14 mouse cellular contexts compared by ENCODE assay signal in genomic region chr19:27178195-27178807, GRCm38 (mm10). TPM values are rescaled to one million over a fixed set of nuclear protein-coding genes. Genes with fewer than 3 reads are reported as not detected.
DNase-seq lines count a peak whose midpoint lies in the region; ATAC-seq lines count a peak whose summit lies in the region.
"Had no signal": no experiment of that assay in that cellular context is flagged by ENCODE, and none has a peak within 500 bp of the region (broad histone marks: within the 10 kb centered on the region; RNA-seq: fewer than 3 reads in every experiment).

No protein-coding gene starts in this region.

- H3K9me3 ChIP-seq in kidney, embryonic 16.5 days (ENCODE audit: low read length) = no peaks in the 10 kb centered on the region
- H3K9me3 ChIP-seq: embryonic facial prominence, embryonic 12.5 days; kidney, embryonic 15.5 days had no signal

- no peak overlapping the region for H3K4me3 ChIP-seq in kidney, embryonic 16.5 days (ENCODE audit: low read length)
- no peak overlapping the region for H3K4me3 ChIP-seq in brown adipose tissue, adult 24 weeks (ENCODE audit: insufficient read depth, low read depth, low read length)
- H3K4me3 ChIP-seq: embryonic facial prominence, embryonic 12.5 days; kidney, embryonic 15.5 days had no signal

- intact Hi-C loops in heart, postnatal 10 days (cut with DNase I) = loop anchor here (2.0 to 10.0 kb wide), 2 partner anchors 32 to 204 kb away; no protein-coding TSS in a partner anchor

- peaks cover 7% of the 10 kb centered on the region; the same call in 1 of the 2 replicates for H3K4me1 ChIP-seq in kidney, embryonic 16.5 days (ENCODE audit: insufficient read depth, low read length)
- H3K4me1 ChIP-seq in brown adipose tissue, adult 24 weeks (ENCODE audit: control insufficient read depth, insufficient read depth, insufficient read length, low read length) = peaks cover 11% of the 10 kb centered on the region
- H3K4me1 ChIP-seq: embryonic facial prominence, embryonic 12.5 days had no signal

- H3K9ac ChIP-seq in kidney, embryonic 16.5 days (replicated peaks; ENCODE audit: low read length) = no peak overlapping the region
- H3K9ac ChIP-seq: embryonic facial prominence, embryonic 12.5 days; kidney, embryonic 15.5 days; liver, embryonic 14.5 days had no signal

- H3K4me2 ChIP-seq in kidney, embryonic 16.5 days (replicated peaks; ENCODE audit: low read depth, low read length) = no peak overlapping the region
- H3K4me2 ChIP-seq: embryonic facial prominence, embryonic 12.5 days; kidney, embryonic 15.5 days had no signal

- no peaks in the 10 kb centered on the region for H3K27me3 ChIP-seq in kidney, embryonic 16.5 days (ENCODE audit: insufficient read depth, low read length)
- H3K27me3 ChIP-seq: embryonic facial prominence, embryonic 12.5 days; kidney, embryonic 15.5 days had no signal

- 83% methylated on average over 5 of the region's 5 CpGs for WGBS in kidney, embryonic 16.5 days

- peak; percentile 6 for DNase-seq in gastrocnemius, postnatal 25 days
- DNase-seq in gastrocnemius, postnatal 10 days = no peak
- peak; percentile 6 for DNase-seq in kidney, adult 9 months
- DNase-seq in heart, postnatal 10 days = peak; percentile 32 to 35
- no peak for DNase-seq in ovary, postnatal 36 days (ENCODE audit: low spot score)
- no peak for DNase-seq in urinary bladder, postnatal 36 days (ENCODE audit: low spot score in 2 of 2)
- DNase-seq: thymus, postnatal 36 days had no signal

- no peaks in the 10 kb centered on the region for H3K36me3 ChIP-seq in kidney, embryonic 16.5 days (ENCODE audit: insufficient read depth, low read length)
- H3K36me3 ChIP-seq: embryonic facial prominence, embryonic 12.5 days; kidney, embryonic 15.5 days had no signal

- H3K27ac ChIP-seq in kidney, embryonic 16.5 days (ENCODE audit: low read length) = no peak overlapping the region
- peak overlapping the region; percentile 77 for H3K27ac ChIP-seq in brown adipose tissue, adult 24 weeks (replicated peaks; ENCODE audit: low read depth, low read length)
- H3K27ac ChIP-seq: embryonic facial prominence, embryonic 12.5 days; kidney, embryonic 15.5 days; liver, embryonic 14.5 days had no signal

- no peak for ATAC-seq in kidney, embryonic 16.5 days (ENCODE audit: low FRiP score, low TSS enrichment)
- ATAC-seq: CD4-positive, CD25-positive, alpha-beta regulatory T cell, adult 4 months had no signal

RNA-seq across cellular contexts. Expression of gene Vldlr, which starts 38.0 kb away (rescaled TPM):
- total RNA-seq in gastrocnemius, postnatal 25 days (2021) = 10 to 100 TPM; 58.5 to 67.2 TPM
- 10 to 100 TPM; 40.8 to 41.9 TPM for total RNA-seq in gastrocnemius, postnatal 10 days (2021)
- polyA plus RNA-seq in kidney, embryonic 16.5 days (2015; fragmentation: Nextera tagmentation; extraction: Ambion mirVana) = 37.9 and 40.0 TPM in 2 replicates
- polyA plus RNA-seq in brown adipose tissue, adult 24 weeks (2012; ENCODE audit: insufficient read depth, insufficient read length, missing spikeins) = 60.6 and 66.9 TPM in 2 replicates
- total RNA-seq in heart, postnatal 10 days (2021) = 100 to 1,000 TPM; 160 to 178 TPM
- total RNA-seq: megakaryocyte, adult 5-6 weeks had no signal
- polyA plus RNA-seq: CD4-positive, CD25-positive, alpha-beta regulatory T cell, adult 4 months had no signal

Comparison
In these comparisons a context has a peak if more than half of its experiments do, and no peak if none do; other contexts are left out.
1. DNase-seq: peak in gastrocnemius, postnatal 25 days (single experiment), kidney, adult 9 months (single experiment) and heart, postnatal 10 days (2 of 2); none in gastrocnemius, postnatal 10 days (single experiment), ovary, postnatal 36 days (single experiment) and urinary bladder, postnatal 36 days (0 of 2).